Mouse (Mus musculus) left cerebral cortex, postnatal 36 days (tissue): ENCODE measurements around the gene Gm21970. TPM values are rescaled to one million over a fixed set of nuclear protein-coding genes. Genes with fewer than 3 reads are reported as not detected.
A peak's percentile ranks its signal among the peaks of the same experiment; 100 is the strongest.

Source experiments
- DNase-seq, 2 experiments: peaks; one replicate each; pipeline ENCODE4 v3.0.0; 2021 to 2022; ENCODE audit warnings: low spot score in 2 of 2, mixed read lengths in 1 of 2
- intact Hi-C: fragments of 180-260 bp; cut with DNase I; formaldehyde crosslinking; loops from one replicate; pipeline ENCODE4 v1.15.1; 2025
- total RNA-seq, 2 experiments: library from RNA; stranded (reverse); gene quantifications; 2 replicates each; pipeline ENCODE4 v1.2.3; 2021

Gm21970 gene
- total RNA-seq, 2 experiments from 2014 or later = not detected

DNA sequence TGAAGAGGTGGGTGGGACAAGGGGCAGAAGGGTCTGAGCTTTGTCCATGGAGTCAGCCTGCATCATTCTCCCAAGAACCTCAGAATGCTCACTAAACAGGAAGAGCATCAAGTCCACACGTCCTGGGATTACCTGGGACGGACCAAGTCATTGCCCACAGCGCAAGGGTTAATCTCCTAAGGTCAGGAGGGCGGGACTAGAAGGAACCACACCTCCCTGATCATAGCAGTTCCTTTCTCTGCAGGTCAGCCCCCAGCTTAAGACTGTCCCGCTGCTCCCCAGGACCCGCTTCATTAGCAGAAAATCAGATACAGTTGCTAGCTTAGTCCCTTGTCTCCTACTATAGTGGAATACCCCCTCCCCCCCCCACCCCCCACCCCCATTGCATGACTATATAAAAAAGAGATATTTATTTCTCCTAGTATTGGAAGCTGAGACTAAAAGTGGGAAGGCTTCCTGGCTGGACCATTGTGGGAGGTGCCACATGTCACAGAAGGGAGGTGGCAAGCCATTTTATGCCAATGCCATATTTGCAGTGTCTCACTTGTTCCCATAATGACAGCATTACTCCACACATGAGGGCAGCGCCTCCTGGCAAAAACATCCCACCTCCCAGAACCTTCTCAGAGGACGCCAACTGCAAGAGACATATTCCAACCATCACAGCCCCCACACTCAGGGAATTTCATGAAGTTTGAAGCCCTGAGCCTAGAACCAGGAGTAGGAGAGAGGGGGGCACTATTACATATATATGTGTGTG is 4.3 kb downstream of the Gm21970 start:
- no peak for DNase-seq
- intact Hi-C loops = loop anchor here (5.0 kb wide), 1 partner anchor 34 kb away; no protein-coding TSS in a partner anchor

DNA sequence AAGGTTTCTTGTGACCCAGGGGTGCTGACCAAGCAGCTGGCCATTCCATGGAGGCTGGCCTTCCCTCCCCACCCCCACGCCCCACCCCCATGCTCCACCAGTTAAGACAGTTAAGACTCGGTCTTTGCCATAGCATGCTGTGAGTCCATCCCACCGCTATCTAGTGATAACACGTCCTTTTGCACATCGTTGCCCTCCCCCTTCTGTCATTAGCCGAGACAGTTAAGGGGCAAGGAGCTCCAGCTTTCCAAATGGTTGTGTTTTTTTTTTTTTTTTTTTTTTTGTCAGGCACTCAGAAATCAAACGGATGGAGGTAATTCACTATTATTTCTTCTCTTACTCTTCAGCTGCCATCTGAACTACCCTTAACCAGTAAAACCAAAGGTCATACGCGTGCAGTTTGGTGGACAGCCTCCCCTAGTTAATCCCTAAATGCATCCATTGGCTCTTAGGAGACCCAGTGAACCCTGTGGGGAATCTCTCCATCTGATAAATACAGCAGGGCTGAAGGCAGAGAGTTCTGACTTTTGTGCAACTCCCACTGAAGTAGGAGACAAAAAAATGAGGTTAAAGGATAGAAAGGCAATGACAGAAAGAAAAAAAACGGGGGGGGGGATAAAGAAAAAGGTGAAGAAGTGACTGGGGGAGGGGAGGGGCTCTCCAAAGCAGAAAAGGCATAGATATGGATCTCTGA is 5.5 kb downstream of the Gm21970 start:
- no peak for DNase-seq
- intact Hi-C loops = loop anchor here (5.0 kb wide), 1 partner anchor 35 kb away; no protein-coding TSS in a partner anchor

DNA sequence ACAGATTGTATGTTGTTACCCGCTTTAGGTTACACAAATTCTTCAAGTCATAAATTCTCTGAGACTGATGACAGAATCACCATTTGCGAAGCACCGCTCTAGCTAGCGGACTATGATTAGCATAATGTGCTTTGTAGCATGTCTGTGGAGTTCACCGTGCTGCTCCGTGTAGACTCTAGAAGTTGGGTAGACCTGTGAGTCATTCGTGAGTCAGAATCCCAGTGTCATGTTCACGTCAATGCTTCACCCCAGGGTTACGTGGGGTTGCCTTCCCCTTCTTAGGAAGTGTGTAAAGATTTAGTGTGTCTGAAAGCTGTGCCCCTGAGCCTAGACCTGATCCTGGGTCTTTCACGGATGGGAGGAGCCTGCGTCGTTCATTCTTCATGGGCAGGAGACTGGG is 6.5 kb downstream of the Gm21970 start:
- no peak for DNase-seq
- intact Hi-C loops = loop anchor here (5.0 kb wide), 1 partner anchor 36 kb away; no protein-coding TSS in a partner anchor

DNA sequence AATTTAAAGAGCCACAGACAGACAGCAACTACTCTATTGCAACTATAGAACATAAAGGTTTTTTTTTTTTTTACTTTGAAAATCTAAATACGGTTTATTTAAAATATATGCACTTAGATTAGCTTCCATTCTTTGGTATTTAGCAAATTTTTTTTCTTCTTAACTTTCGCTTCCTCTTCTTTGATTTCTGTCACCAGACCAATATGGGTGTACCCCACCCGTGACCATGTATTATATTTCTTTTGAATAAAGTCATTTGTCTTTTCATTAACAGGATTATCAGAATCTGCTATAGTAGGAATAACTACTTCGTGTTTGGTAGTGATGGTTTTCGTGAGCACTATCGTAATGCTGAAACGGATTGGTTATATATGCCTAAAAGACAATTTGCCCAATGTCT is 7.4 kb downstream of the Gm21970 start:
- intact Hi-C loops = loop anchor here (5.0 kb wide), 1 partner anchor 37 kb away; no protein-coding TSS in a partner anchor
- DNase-seq = no peak

DNA sequence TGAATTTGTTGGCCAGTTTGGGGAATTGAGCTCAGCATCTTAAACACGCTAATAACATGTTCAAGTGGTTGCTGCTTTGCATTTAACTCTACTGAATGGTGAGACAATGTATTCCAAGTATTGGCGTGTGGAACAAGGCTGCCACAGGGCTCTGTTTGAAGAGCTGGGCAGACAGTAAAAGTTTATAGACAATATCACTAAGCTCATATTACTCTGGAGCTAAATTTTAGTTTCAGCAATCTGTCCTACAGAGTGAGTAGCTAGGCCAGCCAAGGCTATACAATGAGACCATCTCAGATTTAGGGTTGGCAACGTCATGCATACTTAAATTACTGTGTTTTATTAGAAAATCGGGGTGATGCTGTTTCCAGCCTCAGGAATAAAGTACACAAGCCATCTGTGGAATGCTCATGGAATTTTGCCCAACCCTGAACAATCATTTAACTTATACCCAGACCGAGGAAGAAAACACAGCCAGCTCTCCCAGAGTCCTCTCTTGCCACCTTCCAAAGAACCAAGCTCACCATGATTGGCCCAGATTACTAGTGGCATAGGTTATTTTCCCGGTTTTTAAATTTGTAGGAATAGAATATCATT is 10.1 kb downstream of the Gm21970 start:
- intact Hi-C loops = no loop called here

DNA sequence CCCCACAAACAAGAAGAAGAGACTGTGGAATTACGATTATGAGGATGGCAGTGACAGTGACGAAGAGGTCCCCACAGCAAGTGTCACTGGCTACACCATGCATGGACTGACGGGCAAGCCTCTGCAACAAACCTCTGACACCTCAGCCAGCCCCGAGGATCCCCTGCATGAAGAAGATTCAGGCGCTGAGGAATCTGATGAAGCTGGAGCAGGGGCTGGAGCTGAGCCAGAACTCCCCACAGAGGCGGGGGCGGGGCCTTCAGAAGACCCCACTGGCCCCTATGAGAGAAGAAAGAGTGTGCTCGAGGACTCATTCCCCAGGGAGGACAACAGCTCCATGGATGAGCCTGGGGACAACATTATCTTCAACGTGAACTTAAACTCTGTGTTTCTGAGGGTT is 12.3 kb downstream of the Gm21970 start:
- intact Hi-C loops = no loop called here
- no peak for DNase-seq

More for the DNA sequence above, 10.1 kb downstream of the Gm21970 start:
- no peak for DNase-seq

DNA sequence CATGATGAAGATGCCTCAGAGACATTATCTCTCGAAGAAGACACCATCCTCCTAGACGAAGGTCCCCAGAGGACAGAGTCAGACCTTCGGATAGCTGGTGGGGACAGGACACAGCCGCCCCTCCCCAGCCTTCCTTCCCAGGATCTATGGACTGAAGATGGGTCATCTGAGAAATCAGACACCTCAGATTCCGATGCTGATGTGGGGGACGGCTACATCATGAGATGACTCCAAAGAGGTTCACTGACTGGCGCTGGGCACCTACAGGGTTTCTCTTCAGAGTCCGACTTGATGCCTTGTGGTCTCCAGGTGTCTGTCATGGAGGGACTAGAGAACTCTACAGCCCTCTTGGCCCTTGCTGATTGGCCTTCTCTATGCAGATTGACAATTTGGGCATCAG is 12.7 kb downstream of the Gm21970 start:
- intact Hi-C loops = no loop called here

DNA sequence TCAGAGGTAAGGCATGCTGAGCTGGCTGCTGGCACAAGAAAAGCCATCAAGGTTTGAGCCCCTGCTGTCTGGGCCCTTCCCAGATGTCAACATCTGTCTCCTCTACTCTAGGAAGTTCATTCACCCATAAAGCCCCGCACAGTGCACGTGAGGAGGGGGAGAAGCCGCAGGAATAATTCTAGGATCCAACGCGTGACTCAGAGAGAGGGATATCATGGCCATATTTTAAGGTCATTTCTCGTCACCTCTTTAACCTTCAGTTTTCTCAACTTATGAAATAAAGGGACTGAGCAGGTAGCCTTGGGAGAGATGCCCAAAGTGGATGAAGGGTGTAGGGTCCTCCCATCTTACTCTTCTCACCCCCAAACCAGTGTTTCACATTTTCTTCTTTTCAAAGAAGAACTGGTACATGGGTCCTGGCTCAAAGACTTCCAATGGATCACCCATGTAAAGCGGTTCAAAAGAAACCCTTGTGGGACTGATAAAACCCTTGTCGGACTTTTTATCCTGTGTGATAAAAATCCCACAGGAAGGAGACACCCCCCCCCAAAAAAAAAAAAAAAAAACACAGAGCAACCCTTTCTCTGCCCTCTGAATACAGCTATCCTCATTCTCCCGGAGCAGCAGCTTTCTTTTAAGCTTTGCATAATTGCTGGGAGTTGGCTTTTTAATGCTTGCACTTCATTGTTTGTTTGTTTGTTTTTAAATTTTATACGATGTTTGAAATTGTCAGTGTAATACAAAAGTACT is 13.5 kb downstream of the Gm21970 start:
- intact Hi-C loops = no loop called here
- no peak for DNase-seq

More for the DNA sequence above, 12.7 kb downstream of the Gm21970 start:
- DNase-seq = no peak

DNA sequence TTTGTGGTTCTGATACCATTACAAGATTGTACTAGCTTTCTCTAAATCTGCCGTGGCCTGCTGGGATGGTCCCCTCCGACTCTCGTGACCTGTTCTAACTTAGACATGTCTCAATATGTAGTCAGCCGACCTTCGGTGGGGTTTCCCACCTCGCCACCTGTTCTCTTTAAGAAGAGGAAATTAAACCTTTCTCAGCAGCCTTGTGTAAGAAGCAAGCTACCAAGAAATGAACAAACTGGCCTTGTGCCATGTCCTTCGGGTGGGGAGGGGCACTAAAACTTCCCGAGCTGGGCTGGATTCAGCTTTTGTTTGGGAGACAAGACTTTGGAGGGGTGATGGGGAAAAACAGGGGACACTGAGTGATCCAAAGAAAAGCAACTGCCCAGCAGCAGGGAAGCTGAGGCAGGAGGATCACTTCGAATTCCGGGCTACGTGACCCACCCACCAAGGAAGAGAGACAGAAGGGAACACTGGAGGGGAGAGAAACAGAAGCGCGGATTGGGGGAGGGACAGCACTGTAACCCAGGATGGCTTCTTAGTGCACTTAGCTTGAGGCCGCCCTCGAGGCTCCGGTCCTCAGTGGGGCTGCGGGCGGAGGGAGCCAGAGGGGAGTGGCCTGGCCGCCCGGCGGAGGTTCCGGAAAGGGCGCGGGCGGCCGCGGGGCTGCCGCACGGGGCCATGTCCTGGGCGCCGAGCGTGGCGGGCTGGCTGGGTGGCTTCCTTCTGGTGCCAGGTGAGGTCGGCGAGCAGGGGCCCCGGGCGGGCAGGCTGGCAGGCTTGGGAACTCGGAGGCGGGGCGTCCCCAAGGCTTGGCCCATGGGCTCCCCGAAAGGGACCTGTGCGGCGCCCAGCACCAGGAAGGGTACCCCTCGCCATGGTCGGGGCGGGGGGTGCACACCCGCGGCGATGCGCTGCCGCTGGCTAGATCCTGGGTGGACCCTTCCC is 14.4 kb downstream of the Gm21970 start, which contains the start of gene Il10rb:
Gene Il10rb (plus strand): TSS at position 525 of the 945 bp plus-strand sequence.
- intact Hi-C loops = loop anchor here (2.0 kb wide), 1 partner anchor 33 kb away; the partner anchor contains the start of gene Ifnar2
- peak; percentile 36 to 40 for DNase-seq

DNA sequence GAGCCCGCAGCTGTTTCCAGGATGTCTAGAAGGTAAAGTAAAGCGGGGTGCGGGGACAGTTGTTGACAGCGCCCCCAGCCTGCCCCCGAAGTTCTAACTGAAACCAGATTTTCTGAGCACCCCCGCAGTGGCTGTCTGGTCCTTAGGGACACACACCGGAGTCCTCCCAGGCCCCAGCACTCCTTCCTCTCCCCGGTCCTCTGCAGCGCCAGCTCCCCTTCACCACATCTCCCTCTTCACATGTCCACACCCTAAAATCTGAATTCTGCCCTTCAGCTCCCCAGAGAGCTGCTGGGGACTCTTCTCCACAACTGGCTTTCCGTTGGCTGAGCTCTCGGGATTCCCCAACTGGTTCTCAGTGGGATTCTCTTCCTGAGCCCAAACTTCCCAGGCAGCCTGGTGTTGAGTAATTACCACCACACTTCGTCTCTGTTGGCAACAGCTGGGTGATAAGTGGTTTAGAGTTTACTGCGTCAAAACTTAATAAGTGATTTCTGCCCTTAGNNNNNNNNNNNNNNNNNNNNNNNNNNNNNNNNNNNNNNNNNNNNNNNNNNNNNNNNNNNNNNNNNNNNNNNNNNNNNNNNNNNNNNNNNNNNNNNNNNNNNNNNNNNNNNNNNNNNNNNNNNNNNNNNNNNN is 15.2 kb downstream of the Gm21970 start:
- intact Hi-C loops = loop anchor here (2.0 kb wide), 1 partner anchor 34 kb away; the partner anchor contains the start of gene Ifnar2
- peak in 1 of 2 experiments; percentile 26 for DNase-seq

DNA sequence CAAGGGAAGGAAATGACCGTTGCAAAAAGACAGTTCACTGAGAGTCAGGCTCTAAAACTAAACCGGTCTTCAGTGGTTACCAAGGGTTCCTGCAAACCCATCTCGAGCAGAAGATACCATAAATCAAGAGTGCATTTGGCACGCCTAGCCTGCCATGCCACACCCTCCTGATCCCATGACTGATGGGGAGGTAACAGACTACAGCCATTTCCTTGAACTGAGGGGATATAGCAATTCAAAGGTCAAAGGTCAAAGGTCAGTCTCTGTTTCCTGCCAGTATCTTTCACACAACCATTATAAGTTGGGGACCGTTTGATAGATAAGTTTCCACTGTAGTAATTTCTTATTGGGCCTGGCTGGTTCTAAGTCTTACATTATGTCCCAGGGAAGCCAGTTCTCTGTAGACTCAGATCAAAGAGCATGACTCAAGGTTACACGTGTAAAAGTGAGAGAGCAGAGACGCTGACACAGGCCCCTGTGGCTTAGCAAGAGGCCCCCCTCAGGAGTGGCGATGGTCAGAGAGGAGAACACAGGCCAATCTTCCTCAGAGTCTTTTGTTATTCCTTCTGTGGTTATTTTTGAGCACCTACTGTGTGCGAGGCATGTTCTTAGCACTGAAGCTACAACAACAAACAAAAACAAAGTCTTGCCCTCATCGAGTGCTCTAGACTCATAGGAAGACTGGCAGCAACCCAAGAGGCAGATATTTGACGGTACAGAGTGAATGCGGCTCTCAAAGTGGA is 21.8 kb downstream of the Gm21970 start:
- no peak for DNase-seq
- intact Hi-C loops = no loop called here

DNA sequence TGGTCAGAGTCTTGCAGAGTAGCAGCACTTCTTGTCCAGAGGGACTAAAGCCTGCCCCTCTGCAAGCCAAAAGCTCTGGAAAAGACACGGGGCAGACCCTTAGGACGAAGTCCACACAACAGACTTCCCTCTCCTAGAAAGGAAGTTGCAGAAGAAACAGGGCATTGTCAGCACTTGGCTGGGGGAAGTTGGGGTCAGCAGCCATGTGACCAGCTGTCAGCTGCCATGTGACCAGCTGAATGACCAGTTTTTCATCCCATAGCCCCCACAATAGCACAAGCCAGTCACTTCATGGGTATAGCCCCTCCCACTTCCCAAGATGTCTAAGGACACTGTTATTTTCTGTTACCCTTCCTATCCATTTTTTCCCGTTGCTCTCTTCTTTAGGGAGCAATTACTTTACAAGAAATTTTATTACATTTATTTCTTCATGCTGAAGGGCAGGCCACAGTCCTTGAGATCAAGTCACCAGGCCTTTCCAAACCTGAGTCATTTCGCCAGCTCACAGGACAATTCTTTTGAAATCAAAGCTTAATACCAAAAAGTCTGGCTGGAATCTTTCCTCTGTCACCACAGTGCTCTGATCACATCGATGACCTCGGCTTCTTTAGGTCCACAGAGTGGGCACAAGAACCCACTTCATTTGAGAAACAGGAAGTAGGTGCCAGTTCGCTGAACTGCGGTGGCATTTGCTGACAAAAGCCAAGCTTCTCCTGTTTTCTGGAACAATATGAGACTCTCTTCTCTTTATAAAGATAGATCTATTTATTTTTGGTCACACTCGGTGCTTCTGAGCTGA is 24.1 kb downstream of the Gm21970 start:
- DNase-seq = no peak
- intact Hi-C loops = no loop called here

DNA sequence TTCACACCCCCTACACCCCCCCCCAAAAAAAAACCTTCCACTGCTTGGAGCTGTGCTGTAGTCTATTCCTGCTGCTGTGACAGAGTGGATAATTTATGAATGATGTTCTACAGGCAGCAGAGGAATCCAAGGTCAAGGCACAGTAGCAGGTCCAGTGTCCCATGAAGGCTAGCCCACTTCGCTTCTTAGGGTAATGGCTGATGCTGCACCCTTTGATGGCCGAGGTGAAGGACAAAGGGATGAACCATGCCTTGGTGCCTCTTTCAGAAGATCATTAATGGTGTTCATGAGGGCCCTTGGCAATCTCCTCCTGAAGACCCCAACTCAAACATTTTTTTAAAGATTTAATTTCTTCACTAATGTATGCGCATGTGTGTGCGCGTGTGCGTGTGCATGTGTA is 24.8 kb downstream of the Gm21970 start:
- DNase-seq = no peak
- intact Hi-C loops = no loop called here

DNA sequence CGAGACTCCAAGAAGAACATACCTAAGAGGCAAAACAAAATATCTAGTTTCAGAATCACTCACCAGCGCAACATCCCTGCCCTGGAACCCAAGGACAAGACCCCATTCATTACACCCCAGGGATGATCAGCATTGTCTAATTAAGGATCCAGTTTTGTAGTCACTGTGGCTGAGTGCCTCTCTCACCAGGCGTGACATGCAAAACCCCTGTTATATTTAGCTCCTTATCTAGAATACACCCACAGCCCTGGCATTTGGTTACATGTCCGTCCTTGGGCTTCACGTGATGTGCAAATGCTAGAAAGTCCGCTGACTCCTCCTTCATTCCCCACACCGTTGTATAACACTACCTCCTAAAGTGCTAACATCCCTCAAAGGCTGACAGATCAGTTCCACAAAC is 25.4 kb downstream of the Gm21970 start:
- intact Hi-C loops = no loop called here
- no peak for DNase-seq

DNA sequence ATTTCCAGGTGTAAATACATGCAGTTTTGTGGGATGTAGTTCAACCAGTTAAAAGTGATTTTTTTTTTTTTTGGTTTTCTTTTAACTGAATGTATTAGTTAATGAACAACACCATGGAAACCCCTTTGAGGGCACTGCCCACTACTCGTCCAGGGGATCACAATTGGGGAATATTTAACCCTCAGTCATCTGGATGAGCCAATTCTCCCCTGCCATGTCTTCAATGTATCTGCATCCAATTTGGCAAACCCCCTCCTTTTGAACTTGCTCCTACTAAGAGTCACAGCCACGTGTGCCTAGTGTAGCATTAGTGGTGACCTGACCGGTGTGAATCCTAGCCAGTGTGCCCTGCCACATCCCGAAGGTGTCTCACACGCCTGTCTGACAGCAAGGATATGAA is 27.0 kb downstream of the Gm21970 start:
- DNase-seq = no peak
- intact Hi-C loops = no loop called here

DNA sequence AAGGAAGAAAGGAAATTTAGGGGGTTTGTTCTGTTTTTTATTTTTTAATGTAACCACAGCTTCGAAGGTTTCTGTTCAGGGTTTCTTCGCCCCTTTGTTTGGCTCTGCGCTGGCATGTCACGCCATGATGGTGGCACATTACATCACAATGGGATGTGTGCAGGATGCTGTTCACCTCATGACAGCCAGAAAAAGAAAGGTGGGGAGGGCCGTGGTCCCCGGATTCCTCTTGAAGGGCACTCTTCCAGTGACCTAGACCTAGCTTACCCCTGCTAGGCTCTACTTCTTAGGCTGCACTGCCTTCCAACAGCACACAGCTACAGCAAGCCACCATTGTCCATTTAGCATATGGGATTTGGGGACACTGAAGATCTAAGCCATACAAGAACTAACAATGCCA is 34.3 kb downstream of the Gm21970 start:
- intact Hi-C loops = no loop called here

DNA sequence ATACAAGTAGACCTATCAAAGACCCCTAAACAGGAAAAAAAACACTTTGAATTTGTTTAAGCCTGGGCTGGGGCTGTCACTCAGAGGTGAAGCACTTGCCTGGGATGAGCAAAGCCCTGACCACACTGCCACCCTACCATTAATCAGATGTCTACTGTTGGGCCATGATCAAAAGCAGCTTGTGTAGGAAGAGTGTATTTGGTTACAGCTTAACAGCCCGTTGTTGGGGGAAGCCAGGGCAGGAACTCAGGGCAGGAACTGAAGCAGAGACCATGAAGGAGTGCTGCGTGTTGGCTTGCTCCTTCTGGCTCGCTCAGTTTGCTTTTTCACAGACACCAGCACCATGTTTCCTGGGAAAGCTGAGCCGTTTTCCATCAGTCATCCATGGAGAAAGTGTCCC is 35.1 kb downstream of the Gm21970 start:
- intact Hi-C loops = no loop called here
- DNase-seq = no peak

More for the DNA sequence above, 34.3 kb downstream of the Gm21970 start:
- no peak for DNase-seq
